8 mouse cellular contexts compared by ENCODE assay signal in genomic region chr1:127537204-127538038, GRCm38 (mm10).
DNase-seq lines count a peak whose midpoint lies in the region; ATAC-seq and TF ChIP-seq lines count a peak whose summit lies in the region.

No protein-coding gene starts in this region.

- H3K9me3 ChIP-seq in lung, embryonic 14.5 days (ENCODE audit: low read depth, low read length), result no peaks in the 10 kb centered on the region
- no peaks in the 10 kb centered on the region for H3K9me3 ChIP-seq in forebrain, embryonic 16.5 days (ENCODE audit: control insufficient read depth, low read length)
- H3K9me3 ChIP-seq in limb, embryonic 10.5 days (replicated peaks), result no peaks in the 10 kb centered on the region
- H3K9me3 ChIP-seq in liver, postnatal 0 days (ENCODE audit: low read length), result no peaks in the 10 kb centered on the region

- no peak overlapping the region for H3K9ac ChIP-seq in lung, embryonic 14.5 days
- H3K9ac ChIP-seq in forebrain, embryonic 16.5 days (replicated peaks; ENCODE audit: low read depth, low read length), result peak overlapping the region; percentile 24
- no peak overlapping the region for H3K9ac ChIP-seq in liver, postnatal 0 days (replicated peaks)

- H3K4me3 ChIP-seq in lung, embryonic 14.5 days (ENCODE audit: low read depth, low read length), result no peak overlapping the region
- H3K4me3 ChIP-seq in forebrain, embryonic 16.5 days (replicated peaks; ENCODE audit: low read length), result peak overlapping the region; percentile 17
- peak overlapping the region; percentile 32 for H3K4me3 ChIP-seq in limb, embryonic 10.5 days
- H3K4me3 ChIP-seq in liver, postnatal 0 days (ENCODE audit: low read depth, low read length), result no peak overlapping the region

- intact Hi-C loops in gastrocnemius, postnatal 36 days (cut with DNase I), result no loop called here

- peak; percentile 26 for DNase-seq in lung, embryonic 14.5 days
- no peak for DNase-seq in lung, postnatal 10 days
- DNase-seq in limb, embryonic 10.5 days (ENCODE audit: low spot score), result peak; percentile 62
- peak; percentile 27 for DNase-seq in right cerebral cortex, postnatal 14 days
- no peak for DNase-seq in liver, postnatal 0 days
- no peak for DNase-seq in adrenal gland, adult 8-10 months
- DNase-seq in gastrocnemius, postnatal 36 days, result no peak

- H3K4me1 ChIP-seq in lung, embryonic 14.5 days (ENCODE audit: insufficient read depth), result no peaks in the 10 kb centered on the region
- H3K4me1 ChIP-seq in forebrain, embryonic 16.5 days (replicated peaks; ENCODE audit: control insufficient read depth, insufficient read depth, low read length), result peaks cover 16% of the 10 kb centered on the region
- peaks cover 44% of the 10 kb centered on the region for H3K4me1 ChIP-seq in limb, embryonic 10.5 days
- H3K4me1 ChIP-seq in liver, postnatal 0 days (ENCODE audit: insufficient read depth), result no peaks in the 10 kb centered on the region

- H3K4me2 ChIP-seq in lung, embryonic 14.5 days, result peak overlapping the region; percentile 31; the same call in 1 of the 2 replicates
- H3K4me2 ChIP-seq in forebrain, embryonic 16.5 days (ENCODE audit: low read length), result peak overlapping the region; percentile 47
- H3K4me2 ChIP-seq in liver, postnatal 0 days (ENCODE audit: low read depth, low read length), result no peak overlapping the region

- no peak for TF ChIP-seq EP300 in liver, postnatal 0 days (IDR thresholded peaks at IDR 0.05; ENCODE audit: low read depth)

- TF ChIP-seq CTCF in lung, embryonic 14.5 days (IDR thresholded peaks at IDR 0.05; ENCODE audit: low read depth), result no peak
- no peak for TF ChIP-seq CTCF in liver, postnatal 0 days (IDR thresholded peaks at IDR 0.05; ENCODE audit: low read depth)

- H3K27ac ChIP-seq in lung, embryonic 14.5 days (ENCODE audit: low read depth), result no peak overlapping the region
- H3K27ac ChIP-seq in forebrain, embryonic 16.5 days (ENCODE audit: low read length), result peak overlapping the region; percentile 31
- H3K27ac ChIP-seq in limb, embryonic 10.5 days, result peak overlapping the region; percentile 86
- no peak overlapping the region for H3K27ac ChIP-seq in liver, postnatal 0 days (ENCODE audit: low read depth)

- no peaks in the 10 kb centered on the region for H3K27me3 ChIP-seq in lung, embryonic 14.5 days (ENCODE audit: insufficient read depth, low read length)
- peaks cover 18% of the 10 kb centered on the region for H3K27me3 ChIP-seq in forebrain, embryonic 16.5 days (replicated peaks; ENCODE audit: control insufficient read depth, insufficient read depth, low read length)
- H3K27me3 ChIP-seq in limb, embryonic 10.5 days (ENCODE audit: low read depth, poor library complexity, severe bottlenecking), result peaks cover 24% of the 10 kb centered on the region
- H3K27me3 ChIP-seq in liver, postnatal 0 days (ENCODE audit: insufficient read depth, low read length), result no peaks in the 10 kb centered on the region

- ATAC-seq in lung, embryonic 14.5 days (ENCODE audit: insufficient read depth), result no peak; the same call in 1 of the 2 replicates
- peak; percentile 90 for ATAC-seq in forebrain, embryonic 16.5 days
- ATAC-seq in liver, postnatal 0 days, result no peak

- no peaks in the 10 kb centered on the region for H3K36me3 ChIP-seq in lung, embryonic 14.5 days (ENCODE audit: insufficient read depth)
- no peaks in the 10 kb centered on the region for H3K36me3 ChIP-seq in forebrain, embryonic 16.5 days (ENCODE audit: control insufficient read depth, insufficient read depth)
- H3K36me3 ChIP-seq in limb, embryonic 10.5 days, result no peaks in the 10 kb centered on the region
- H3K36me3 ChIP-seq in liver, postnatal 0 days (replicated peaks; ENCODE audit: insufficient read depth, low read length), result no peaks in the 10 kb centered on the region

- 23% methylated on average over 17 of the region's 17 CpGs for WGBS in lung, embryonic 14.5 days
- 4% methylated on average over 17 of the region's 17 CpGs for WGBS in forebrain, embryonic 16.5 days
- WGBS in limb, embryonic 10.5 days, result 35% methylated on average over 17 of the region's 17 CpGs
- 49% methylated on average over 17 of the region's 17 CpGs for WGBS in liver, postnatal 0 days (ENCODE audit: insufficient replicate concordance)

Comparison
In these comparisons a context has a peak if more than half of its experiments do, and no peak if none do; other contexts are left out.
1. DNase-seq: peak in lung, embryonic 14.5 days (single experiment), limb, embryonic 10.5 days (single experiment) and right cerebral cortex, postnatal 14 days (single experiment); none in lung, postnatal 10 days (single experiment), liver, postnatal 0 days (single experiment), adrenal gland, adult 8-10 months (single experiment) and gastrocnemius, postnatal 36 days (0 of 2).
2. H3K27ac ChIP-seq: peak in forebrain, embryonic 16.5 days (single experiment) and limb, embryonic 10.5 days (single experiment); none in lung, embryonic 14.5 days (single experiment) and liver, postnatal 0 days (single experiment).
3. H3K4me3 ChIP-seq: peak in forebrain, embryonic 16.5 days (single experiment) and limb, embryonic 10.5 days (single experiment); none in lung, embryonic 14.5 days (single experiment) and liver, postnatal 0 days (single experiment).